Mouse (Mus musculus) effector memory CD4-positive, alpha-beta T cell, adult 5 months (primary cell): ENCODE measurements around the gene Nipal4. TPM values are rescaled to one million over a fixed set of nuclear protein-coding genes. Genes with fewer than 3 reads are reported as not detected.

Experiments
- polyA plus RNA-seq: library from polyadenylated mRNA; unstranded; fragments of 100-300 nt; shearing (Covaris generic); gene quantifications from one replicate; pipeline ENCODE4 v1.2.1, GENCODE M21; 2017

Gene Nipal4
- not detected for polyA plus RNA-seq

GRCm38 (mm10) chr11:46165866-46166585, at the start of gene Nipal4:
Nipal4 (minus strand) TSS chr11:46166508.

Other genes starting within 250 kb of the Nipal4 start
- gene Lsm11, start 221.6 kb downstream of the Nipal4 start, polyA plus RNA-seq, result 6.8 TPM
- 4.6 TPM for gene Thg1l, start 211.0 kb downstream of the Nipal4 start, polyA plus RNA-seq
- gene Sox30, start 186.2 kb downstream of the Nipal4 start, polyA plus RNA-seq, result 0.12 TPM
- 13.5 TPM for gene Gm12166, start 114.2 kb downstream of the Nipal4 start, polyA plus RNA-seq
- gene Adam19, start 110.5 kb downstream of the Nipal4 start, polyA plus RNA-seq, result 24.9 TPM
- 0.97 TPM for gene Fndc9, start 69.0 kb upstream of the Nipal4 start, polyA plus RNA-seq
- 155 TPM for gene Cyfip2, start 146.4 kb upstream of the Nipal4 start, polyA plus RNA-seq
- gene Itk, start 223.0 kb upstream of the Nipal4 start, polyA plus RNA-seq, result 1,045 TPM
- gene Fam71b, start 230.1 kb upstream of the Nipal4 start, polyA plus RNA-seq, result 13.5 TPM